Mouse (Mus musculus) bone marrow macrophage, adult 2 months (primary cell): ENCODE measurements around the gene Rnf38.

Experiments
- CTCF ChIP-seq: IDR thresholded peaks from 2 replicates; pipeline ENCODE4 v1.5.1; 2012; ENCODE audit warnings: low read depth, mild to moderate bottlenecking, low read length, moderate library complexity
- POLR2A ChIP-seq: IDR thresholded peaks from 2 replicates; pipeline ENCODE4 v1.6.1; 2012; ENCODE audit warnings: mild to moderate bottlenecking, low read depth, low read length, borderline replicate concordance

DNA sequence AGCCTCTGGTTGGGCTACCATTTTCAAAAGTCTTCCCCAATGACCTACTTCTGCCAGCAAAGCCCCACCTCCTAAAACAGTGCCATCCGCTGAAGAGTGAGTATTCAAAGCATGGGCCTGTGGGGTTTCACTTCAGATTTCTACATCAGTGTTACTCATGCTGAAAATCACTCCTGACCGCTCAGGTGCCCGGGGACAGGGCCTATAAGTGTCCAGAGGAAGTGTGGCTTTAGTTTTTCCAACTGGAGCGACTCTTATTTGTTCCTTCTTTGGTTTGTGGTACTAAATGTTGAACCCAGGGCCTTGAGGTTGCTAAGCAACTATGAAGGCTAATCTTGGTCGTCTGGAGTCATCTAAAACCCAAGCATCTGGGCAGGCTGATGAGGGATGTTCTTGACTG is 21.0 kb upstream of the Rnf38 start:
- TF ChIP-seq CTCF (no peak), POLR2A (no peak)
